Mouse (Mus musculus): ENCODE data around the gene Cyp21a1.

DNA sequence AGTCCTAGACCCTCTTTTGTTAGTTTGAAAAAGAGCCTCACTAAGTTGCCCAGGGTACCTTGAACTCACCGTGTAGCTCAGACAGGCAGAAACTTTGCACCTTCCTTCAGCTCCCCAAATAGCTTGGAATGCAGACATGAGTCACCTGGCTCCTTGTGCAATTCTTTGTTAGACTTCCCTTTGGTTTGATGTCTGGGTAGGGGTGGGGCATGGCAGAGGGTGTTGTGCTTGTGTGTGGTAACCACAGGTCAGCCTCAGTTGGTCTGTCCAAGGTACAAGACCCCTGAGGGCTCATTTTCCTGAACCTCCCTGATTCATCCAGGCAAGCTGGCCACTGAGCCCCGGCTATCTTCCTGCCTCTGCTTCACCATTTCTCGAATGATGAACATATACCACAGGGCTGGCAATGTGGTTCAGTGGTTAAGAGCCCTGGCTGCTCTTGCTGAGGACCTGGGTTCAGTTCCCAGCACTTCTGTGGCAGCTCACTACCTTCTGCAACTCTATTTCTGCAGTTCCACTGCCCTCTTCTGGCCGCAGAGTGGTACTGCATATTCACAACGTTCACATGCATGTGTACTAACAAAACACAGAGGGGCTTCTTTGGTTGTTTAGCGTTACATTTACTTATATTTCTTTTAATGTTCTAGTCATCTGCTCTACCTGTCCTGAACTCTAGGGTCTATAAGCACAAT lies 656 bp upstream of the Cyp21a1 start:
- no peak for TF ChIP-seq MYOG (IDR thresholded peaks at IDR 0.05; ENCODE audit: control insufficient read depth, extremely low read depth, insufficient read length)
- TF ChIP-seq MAX (IDR thresholded peaks at IDR 0.05), result no peak
- TF ChIP-seq CTCF (IDR thresholded peaks at IDR 0.05; ENCODE audit: control insufficient read depth, insufficient read depth, insufficient read length), result no peak
